Mouse (Mus musculus) kidney, postnatal 10 days (tissue): ENCODE data around the gene Tmem26.
"Not testable (repeated sequence)": the region's sequence is repeated elsewhere in the genome, so short reads cannot be mapped to it uniquely, and the experiment has no call there.

Experiments
- DNase-seq: peaks from one replicate; pipeline ENCODE4 v3.0.0; 2021; ENCODE audit warnings: mixed read lengths

Gene Tmem26

GRCm38 (mm10) chr10:68723568-68724360, at the start of gene Tmem26:
Tmem26 (plus strand) TSS chr10:68723646.
- DNase-seq = peak; percentile 72

DNA sequence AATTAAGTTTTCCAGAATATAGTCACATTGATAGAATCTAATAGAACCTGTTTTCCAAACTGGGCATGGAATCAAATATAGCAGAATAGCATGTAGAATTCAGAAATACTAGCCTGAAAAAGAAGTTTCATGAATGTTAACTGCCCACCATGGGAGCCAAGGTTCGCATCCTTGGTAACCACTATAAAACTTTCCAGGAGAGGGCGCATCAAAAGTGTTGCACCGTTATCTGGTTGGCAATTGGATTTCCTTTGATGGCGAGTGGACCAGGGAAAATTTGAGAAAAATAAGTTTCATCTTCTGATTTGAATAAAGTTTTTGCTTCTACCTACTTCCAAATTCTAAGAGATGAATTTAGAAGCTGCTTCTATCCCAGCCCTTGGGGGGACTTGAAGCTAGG, 44.8 kb upstream of the Tmem26 start:
- DNase-seq = no peak

GRCm38 (mm10) chr10:68681233-68681632, 42.2 kb upstream of the Tmem26 start:
- no peak for DNase-seq

GRCm38 (mm10) chr10:68685510-68685909, 37.9 kb upstream of the Tmem26 start:
- DNase-seq = no peak

DNA sequence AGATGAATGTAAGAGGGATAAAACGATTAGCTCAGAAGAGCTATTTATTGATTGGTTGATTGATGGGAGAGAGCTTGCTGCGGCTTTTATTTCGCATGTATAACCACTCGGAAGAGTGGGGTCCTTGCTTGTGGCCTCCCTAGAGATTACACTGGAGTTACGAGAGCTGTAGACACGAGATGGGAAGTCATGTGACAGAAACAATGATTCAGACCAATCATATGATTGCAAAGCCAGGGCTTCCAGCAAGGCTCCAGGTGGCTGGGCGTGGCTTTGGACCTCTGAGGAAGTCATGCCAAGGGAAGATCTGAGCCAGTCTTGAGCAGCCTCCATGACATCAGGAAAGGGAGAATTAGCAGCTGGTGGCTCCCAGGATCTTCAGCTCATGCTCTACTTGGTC, 32.3 kb upstream of the Tmem26 start:
- DNase-seq = no peak

- DNase-seq = no peak
These were observed 31.0 kb upstream of the Tmem26 start for GRCm38 (mm10) chr10:68692401-68692800.

- no peak for DNase-seq
These were observed 27.6 kb upstream of the Tmem26 start for GRCm38 (mm10) chr10:68695760-68696336.

DNA sequence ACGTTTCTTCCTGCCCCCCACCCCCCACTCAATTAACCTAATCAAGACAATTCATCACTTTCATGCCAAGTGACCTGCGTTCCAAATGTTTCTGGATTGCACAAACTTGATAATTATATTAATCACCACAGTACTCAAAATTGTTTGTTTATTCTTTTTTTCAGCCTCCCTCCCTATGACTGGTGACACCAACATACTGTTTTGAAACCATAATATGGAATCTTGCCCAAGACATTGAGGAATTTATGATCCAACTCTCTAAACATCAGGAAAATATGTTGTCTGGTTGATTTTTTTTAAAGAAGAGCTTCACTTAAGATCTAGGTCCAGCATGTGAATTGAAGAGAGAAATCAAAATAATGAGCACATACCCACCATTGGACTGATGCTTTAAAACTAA, 19.2 kb upstream of the Tmem26 start:
- no peak for DNase-seq

- no peak for DNase-seq
These were observed 17.9 kb upstream of the Tmem26 start for GRCm38 (mm10) chr10:68705471-68706036.

GRCm38 (mm10) chr10:68707014-68707852, 16.2 kb upstream of the Tmem26 start:
- DNase-seq = no peak

DNA sequence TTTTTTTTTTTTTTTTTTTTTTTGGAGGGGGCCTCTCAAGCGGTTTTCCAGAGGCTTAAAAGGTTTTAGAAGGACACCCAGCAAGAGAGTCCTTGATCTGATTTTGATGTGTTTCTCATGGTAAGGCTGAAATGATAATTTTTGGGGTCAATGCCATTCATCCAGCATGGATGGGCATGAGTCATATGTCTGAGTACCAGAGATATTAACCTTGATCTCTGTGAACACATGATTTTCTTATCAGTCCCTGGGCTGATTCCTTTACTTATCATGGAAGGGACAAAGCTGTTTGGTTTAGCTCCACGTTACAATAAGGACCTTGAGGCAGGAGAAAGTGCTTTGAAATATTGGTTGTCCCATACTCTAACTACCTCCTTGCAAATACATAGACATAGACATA, 10.5 kb upstream of the Tmem26 start:
- no peak for DNase-seq

GRCm38 (mm10) chr10:68714302-68714701, 9.1 kb upstream of the Tmem26 start:
- DNase-seq = no peak

DNA sequence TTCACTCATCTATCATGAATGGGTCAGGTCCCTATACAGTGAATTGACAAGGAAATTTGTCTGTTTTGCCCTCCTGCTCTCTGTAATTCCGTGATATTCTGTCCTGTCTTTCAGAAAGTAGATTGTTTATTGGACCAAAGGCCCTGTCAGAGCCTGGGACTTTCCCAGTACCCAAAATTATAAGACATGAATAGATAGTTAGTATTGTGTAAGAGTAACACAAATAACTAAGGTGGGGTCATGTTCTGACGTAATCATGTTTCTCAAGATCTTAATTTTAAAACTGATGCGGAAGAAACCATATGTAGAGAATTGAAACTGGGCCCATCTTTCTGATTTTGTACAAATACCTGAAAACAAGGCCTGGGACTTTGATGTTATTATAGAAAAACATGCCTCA, 8.1 kb upstream of the Tmem26 start:
- no peak for DNase-seq

GRCm38 (mm10) chr10:68718375-68718774, 5.1 kb upstream of the Tmem26 start:
- no peak for DNase-seq

DNA sequence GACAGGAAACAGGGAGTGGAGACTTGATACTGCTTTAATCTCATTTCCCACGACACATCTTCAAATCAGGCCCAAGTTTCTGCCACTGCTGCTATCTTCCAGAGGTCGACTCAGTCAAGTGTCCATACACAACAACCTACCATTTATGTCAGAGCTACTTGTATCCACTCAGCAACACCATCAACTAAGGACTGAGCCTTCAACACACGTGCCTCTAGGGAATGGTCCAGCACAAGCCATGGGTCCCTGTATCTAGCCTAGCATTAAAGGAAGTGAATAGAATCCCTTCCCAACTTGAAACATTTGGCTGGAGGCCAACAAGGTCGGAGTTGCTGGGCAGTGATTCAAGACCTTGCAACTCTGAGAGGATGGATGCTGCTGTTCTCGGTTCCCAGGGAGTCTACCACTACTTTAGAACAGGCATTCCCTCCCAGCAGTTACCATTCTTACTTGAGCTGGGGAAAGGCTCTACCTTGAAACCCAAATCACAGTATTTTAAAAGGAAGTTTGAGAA, 2.5 kb upstream of the Tmem26 start:
- peak; percentile 61 for DNase-seq

GRCm38 (mm10) chr10:68723015-68723414, 431 bp upstream of the Tmem26 start:
- DNase-seq = no peak

DNA sequence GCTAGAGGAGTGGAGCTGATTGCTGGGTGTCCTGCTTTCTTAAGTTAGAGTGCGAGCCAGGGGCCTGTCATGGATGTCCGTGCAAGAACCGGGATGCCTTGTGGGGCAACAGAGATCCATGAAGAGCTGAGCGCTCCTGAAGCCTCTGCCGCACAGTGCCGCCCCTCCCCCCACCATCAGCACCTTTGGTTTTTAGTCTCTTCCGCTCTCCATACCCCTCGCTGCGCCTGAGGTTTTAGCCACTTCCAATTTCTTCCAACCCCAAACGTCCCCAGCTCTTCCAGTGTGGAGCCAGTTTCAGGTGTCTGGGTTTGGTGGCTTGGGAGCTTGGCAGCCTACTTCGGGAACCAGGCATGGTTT, 895 bp downstream of the Tmem26 start:
- DNase-seq = peak; percentile 71

DNA sequence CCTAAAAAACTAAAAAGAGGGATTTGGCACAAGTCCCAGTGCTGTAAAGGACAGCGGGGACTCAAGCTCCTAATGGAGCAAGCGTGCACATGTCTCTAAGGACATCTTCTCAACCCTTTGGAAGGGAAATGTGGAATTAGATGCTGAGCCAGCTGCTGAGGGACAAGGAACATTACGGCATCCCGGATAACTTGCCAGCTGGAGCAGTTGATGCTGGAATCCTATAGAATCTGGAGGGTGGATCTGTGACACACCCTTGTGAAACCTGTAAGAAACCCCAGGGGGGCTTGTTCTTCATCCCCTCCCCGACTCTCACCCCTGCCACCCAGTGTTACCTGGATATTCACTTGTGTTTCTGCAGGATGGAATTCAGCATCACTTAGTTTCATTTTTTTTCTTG, 4.0 kb downstream of the Tmem26 start:
- no peak for DNase-seq

GRCm38 (mm10) chr10:68735621-68736020, 12.2 kb downstream of the Tmem26 start:
- DNase-seq = no peak

- no peak for DNase-seq
These were observed 13.9 kb downstream of the Tmem26 start for GRCm38 (mm10) chr10:68737391-68737790.

DNA sequence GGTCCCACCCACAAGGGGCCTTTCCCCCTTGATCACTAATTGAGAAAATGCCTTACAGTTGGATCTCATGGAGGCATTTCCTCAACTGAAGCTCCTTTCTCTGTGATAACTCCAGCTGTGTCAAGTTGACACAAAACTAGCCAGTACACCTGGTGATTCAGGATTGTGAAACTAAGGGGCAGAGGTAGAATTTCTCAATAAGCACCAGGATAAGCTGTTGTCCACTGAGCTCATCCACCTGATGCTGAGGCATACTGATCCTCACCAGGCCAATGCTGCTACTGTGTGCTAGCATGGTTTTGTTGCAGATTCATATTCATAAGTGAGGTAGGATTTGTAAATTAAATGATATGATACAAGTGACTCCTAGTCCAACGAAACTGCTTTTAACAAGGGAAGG, 15.5 kb downstream of the Tmem26 start:
- not testable (repeated sequence) for DNase-seq

GRCm38 (mm10) chr10:68740251-68740650, 16.8 kb downstream of the Tmem26 start:
- no peak for DNase-seq

DNA sequence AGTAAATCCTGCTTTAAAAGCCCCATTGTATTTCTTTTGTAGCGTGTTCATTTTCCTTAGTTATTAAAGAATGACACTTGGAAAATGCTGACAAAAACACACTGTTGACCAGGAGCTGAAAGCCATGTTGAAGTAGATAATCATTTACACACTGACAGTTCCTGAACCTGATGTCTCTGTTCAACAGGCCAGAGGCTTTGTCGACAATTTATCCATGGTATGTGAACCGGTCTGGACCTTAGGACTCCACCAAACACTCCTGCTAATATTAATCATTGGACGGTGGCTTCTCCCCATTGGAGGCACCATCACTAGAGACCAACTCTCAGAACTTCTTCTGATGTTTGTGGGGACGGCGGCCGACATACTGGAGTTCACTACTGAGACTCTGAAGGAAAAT, 27.5 kb downstream of the Tmem26 start:
- DNase-seq = no peak
